Mouse (Mus musculus) kidney, postnatal 10 days (tissue): ENCODE measurements around the gene Taf3.
A peak's percentile ranks its signal among the peaks of the same experiment; 100 is the strongest.

Experiments used
- DNase-seq: peaks from one replicate; pipeline ENCODE4 v3.0.0; 2021; ENCODE audit warnings: mixed read lengths

The Taf3 gene

DNA sequence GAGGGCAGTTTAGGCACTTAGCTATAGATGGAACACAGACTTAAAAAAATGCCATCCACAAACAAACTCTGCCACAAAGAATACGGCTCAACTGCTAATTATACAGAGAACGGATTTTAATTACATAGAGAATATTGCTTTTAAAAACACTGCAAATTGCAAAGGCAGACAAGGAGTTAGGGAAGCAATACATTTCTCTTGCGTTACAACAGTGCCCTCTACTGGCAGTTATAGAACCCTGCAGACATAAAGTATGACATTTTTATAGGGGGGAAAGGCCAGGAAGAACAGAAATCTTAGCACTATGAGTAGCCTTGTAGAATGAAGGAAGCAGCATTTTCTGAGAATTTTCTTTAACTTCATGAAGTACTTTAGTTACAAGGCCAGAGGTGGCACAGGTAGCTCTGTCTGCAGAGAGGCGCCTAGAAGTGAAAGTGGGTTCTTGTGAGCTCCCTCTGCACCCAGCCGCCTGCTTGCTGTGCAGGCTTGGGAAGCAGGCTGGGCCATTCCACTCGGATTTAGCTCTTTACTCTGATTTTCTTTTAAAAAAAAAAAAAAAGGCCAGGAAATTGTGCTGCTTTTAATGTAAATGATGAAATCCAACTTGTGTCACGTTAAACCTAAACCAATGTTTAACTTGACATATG is 38.0 kb downstream of the Taf3 start:
- DNase-seq, result peak; percentile 34

- DNase-seq, result no peak
Observed at GRCm38 (mm10) chr2:10009671-10010254, 38.6 kb downstream of the Taf3 start.

GRCm38 (mm10) chr2:10008593-10008992 is 39.8 kb downstream of the Taf3 start:
- no peak for DNase-seq

DNA sequence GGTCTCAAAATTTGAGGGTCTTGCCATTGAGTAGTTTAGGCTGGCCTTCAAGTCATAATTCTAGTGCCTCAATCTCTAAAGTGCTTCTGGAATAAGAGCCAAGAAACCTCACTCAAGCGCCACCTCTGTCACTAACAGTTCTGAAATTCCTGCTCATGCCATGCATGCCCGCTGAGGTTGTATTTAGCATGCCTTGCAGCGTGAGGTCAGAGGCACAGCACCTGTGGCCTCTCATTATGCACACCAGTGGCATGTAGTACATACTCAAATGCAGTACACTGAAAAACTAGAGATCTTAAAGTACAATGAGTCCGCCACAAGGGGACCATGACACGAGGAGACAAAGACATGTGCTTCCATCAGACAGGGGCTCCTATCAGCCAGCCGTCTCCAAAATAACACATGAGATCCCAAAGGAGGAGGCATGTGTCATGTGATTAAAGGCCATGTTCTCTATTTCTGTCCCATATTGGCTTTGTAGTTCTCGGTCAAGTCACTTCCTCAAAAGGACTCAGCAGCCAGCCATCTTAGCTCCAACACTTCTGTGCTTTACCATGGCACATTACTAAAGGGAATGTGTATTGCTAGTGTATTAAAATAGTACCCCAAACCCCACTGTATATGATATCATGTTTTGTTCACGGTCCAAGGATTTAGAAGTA is 43.3 kb downstream of the Taf3 start:
- DNase-seq, result no peak

- DNase-seq, result peak; percentile 34
Observed at GRCm38 (mm10) chr2:10003358-10003757, 45.0 kb downstream of the Taf3 start.

GRCm38 (mm10) chr2:10001591-10001990 is 46.8 kb downstream of the Taf3 start:
- no peak for DNase-seq

DNA sequence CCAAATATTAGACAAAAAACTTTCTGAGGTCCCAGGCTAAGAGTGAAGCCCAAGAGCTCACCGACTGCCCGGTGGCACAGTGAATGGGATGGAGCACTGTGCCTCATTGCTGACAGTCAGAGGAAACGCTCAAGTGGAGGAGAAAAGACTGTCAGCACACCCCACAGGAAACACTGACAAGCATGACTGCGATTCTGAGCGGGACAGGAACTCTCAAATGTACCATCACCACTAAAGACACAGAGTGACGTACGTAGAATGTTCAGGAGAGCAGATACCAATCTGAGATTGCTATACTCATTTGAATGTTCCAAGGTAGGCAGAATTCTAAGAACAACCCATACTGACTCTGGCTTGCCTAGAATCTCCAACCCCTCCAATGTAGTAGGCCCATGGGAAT is 50.9 kb downstream of the Taf3 start:
- DNase-seq, result no peak

GRCm38 (mm10) chr2:9996111-9996510 is 52.3 kb downstream of the Taf3 start:
- DNase-seq, result no peak

- no peak for DNase-seq
Observed at GRCm38 (mm10) chr2:9990690-9991229, 57.6 kb downstream of the Taf3 start.

GRCm38 (mm10) chr2:9989649-9990547 is 58.5 kb downstream of the Taf3 start:
- no peak for DNase-seq

GRCm38 (mm10) chr2:9988290-9988689 is 60.1 kb downstream of the Taf3 start:
- no peak for DNase-seq

GRCm38 (mm10) chr2:9985979-9986447 is 62.4 kb downstream of the Taf3 start:
- DNase-seq, result no peak

- DNase-seq, result no peak
Observed at GRCm38 (mm10) chr2:9982446-9982845, 66.0 kb downstream of the Taf3 start.

DNA sequence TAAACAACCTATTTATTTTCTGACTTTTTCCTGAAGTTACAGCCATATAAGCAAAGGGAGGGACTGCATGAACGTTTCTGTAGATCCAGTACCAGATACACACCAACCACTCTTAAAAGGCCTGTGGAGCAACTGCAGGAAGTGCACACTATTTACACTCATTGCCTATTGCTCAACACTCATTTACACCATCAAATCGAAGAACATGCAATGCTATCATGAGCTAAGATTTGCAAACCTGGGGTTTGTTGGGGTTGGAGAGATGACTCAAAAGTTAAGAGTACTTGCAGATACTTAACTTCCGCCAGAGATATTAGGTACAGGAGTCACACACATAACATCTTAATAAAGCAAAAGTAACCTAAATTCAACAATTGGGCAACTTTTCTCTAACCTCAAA is 76.5 kb downstream of the Taf3 start:
- DNase-seq, result no peak

DNA sequence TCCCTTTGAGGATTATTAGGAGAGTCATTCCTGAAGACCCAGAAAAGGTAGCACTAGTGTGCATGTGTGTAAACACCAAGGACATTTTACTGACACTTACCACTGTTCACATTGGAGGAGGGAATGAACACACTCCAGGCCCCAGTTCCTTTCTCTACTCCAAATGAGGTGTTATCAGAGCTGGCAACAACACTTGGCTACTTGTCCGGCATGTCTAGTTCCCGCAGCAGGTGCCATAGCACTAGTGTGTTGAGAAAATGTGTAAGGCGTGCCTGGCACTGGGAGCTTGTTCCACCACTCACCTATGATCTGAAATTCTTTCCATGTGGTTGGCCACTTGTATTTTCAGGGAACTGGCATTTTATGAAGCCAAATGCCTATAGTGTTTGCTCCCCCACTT is 77.8 kb downstream of the Taf3 start:
- no peak for DNase-seq

DNA sequence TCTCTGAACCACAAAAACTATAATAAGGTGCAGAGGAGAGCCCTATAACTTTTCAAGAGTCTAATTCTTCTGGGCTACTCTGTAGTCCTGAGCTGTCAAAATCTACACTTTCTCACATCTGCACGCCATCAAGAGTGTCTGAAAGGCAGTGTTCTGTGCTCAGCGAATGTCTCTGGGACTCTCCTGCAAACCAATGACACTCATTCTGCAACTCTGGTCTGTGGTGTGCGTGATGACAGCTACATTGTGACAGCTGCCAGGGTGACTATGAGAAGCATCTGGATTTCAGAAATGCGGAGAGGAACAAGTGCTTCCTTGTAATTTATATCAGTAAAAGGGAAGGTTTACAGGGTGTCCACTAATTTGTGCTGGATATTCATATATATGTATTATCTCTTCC is 78.2 kb downstream of the Taf3 start:
- no peak for DNase-seq

GRCm38 (mm10) chr2:9969734-9970133 is 78.7 kb downstream of the Taf3 start:
- DNase-seq, result no peak

DNA sequence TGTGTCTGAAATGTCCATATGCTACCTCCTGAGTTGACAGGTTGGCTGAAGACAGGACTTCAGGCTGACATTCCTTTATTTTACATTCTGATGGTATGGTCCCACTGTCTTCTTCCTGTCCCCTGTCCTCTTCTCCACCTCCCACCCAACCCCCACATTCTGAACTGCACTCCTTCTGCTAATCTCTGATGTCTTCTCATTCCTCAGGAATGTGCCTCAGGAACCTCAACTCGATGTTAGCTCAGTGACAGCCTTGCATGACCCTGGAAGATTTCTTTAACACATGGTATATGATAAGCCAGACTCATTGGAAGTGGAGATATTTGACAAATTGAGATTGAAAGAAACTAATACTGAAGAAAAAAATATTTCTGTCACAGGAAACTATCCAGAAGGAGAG is 81.8 kb downstream of the Taf3 start:
- no peak for DNase-seq

- DNase-seq, result no peak
Observed at GRCm38 (mm10) chr2:9965608-9966007, 82.8 kb downstream of the Taf3 start.

DNA sequence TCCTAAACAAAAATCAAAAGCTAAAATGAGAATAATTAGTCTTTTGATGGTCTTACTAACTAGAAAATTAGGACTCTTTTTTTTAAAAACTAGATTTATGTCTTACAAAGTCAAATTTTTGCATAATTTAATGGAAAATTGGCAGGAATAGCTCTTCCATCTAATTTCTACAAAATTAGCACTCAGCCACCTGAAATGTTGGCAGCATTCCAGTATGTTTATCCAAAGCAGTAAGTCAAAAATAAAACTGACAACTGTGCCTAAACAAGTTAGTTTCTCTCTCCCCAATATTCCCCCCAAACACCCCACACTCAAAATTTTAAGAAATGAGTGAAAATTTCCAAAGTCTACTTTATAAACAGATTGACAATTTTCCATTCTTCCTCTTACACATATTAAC is 85.5 kb downstream of the Taf3 start:
- no peak for DNase-seq

DNA sequence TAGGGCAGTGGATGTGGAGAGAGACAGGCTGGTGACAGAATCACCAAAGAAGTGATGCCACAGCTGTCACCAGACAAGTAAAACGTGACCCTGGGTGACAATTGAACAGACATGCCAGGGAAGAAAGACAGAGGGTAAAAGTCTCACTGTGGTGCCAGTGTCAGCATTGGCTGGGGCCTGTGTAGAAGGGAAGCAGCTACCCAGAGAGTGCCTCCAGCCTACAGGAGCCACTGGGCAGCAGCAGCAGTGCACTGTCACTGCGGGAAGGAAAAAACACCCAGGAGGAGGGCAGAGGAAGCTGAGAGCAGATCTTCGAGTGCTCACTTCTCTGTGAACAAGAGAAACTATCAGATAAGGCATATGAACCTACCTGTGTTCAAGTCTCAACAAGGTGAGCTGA is 86.7 kb downstream of the Taf3 start:
- no peak for DNase-seq

- DNase-seq, result no peak
Observed at GRCm38 (mm10) chr2:9958011-9958410, 90.4 kb downstream of the Taf3 start.

GRCm38 (mm10) chr2:9956546-9956945 is 91.8 kb downstream of the Taf3 start:
- DNase-seq, result no peak
